Mouse (Mus musculus) liver, embryonic 15.5 days (tissue): Measurements from ENCODE around the gene Nhlrc4. TPM values are rescaled to one million over a fixed set of nuclear protein-coding genes. Genes with fewer than 3 reads are reported as not detected.
A peak's percentile ranks its signal among the peaks of the same experiment; 100 is the strongest.

Experiments used
- ATAC-seq: fragments of 200-750 bp; cut with Nextera tagmentation; 2 replicates; pipeline ENCODE4 v1.8.0; 2017; ENCODE audit warnings: moderate number of reproducible peaks, mild to moderate bottlenecking, moderate library complexity; ENCODE audit not compliant: insufficient read depth
- H3K27ac ChIP-seq: fragments of 300-500 bp; sonication (generic); replicated peaks from 2 replicates; pipeline ENCODE4 v1.5.1; 2015; ENCODE audit warnings: mild to moderate bottlenecking, inconsistent platforms
- H3K27me3 ChIP-seq: fragments of 300-500 bp; sonication (generic); 2 replicates; pipeline ENCODE4 v1.6.1; 2015; ENCODE audit warnings: mild to moderate bottlenecking, inconsistent platforms
- H3K36me3 ChIP-seq: fragments of 300-500 bp; sonication (generic); replicated peaks from 2 replicates; pipeline ENCODE4 v1.6.1; 2015; ENCODE audit warnings: moderate library complexity, mild to moderate bottlenecking, inconsistent platforms
- H3K4me1 ChIP-seq: fragments of 300-500 bp; sonication (generic); replicated peaks from 2 replicates; pipeline ENCODE4 v1.6.1; 2015; ENCODE audit warnings: inconsistent platforms
- H3K4me2 ChIP-seq: fragments of 300-500 bp; sonication (generic); 2 replicates; pipeline ENCODE4 v1.6.1; 2015; ENCODE audit warnings: moderate library complexity, mild to moderate bottlenecking, inconsistent platforms
- H3K4me3 ChIP-seq: fragments of 300-500 bp; sonication (generic); replicated peaks from 2 replicates; pipeline ENCODE4 v1.5.1; 2015; ENCODE audit warnings: mild to moderate bottlenecking, inconsistent platforms
- H3K9ac ChIP-seq: fragments of 300-500 bp; sonication (generic); 2 replicates; pipeline ENCODE4 v1.6.1; 2015; ENCODE audit warnings: moderate library complexity, mild to moderate bottlenecking, inconsistent platforms
- H3K9me3 ChIP-seq: fragments of 300-500 bp; sonication (generic); replicated peaks from 2 replicates; pipeline ENCODE4 v1.6.1; 2016; ENCODE audit warnings: inconsistent platforms
- WGBS: fragments of 180-500 bp; shearing (Covaris S2); methylation state at CpG from one replicate; pipeline ENCODE4 v1.1.7; 2015; ENCODE audit warnings: mixed read lengths; ENCODE audit not compliant: insufficient replicate concordance; 5-methylcytosine and 5-hydroxymethylcytosine counted together
- polyA plus RNA-seq: library from polyadenylated mRNA; unstranded; fragments of >200 nt; fragmentation: Nextera tagmentation; extraction: Ambion mirVana; gene quantifications from 2 replicates; pipeline ENCODE4 v1.2.1, GENCODE M21; 2015

Nhlrc4 gene
- polyA plus RNA-seq, 1 experiment from 2014 or later, result 6.7 TPM

DNA sequence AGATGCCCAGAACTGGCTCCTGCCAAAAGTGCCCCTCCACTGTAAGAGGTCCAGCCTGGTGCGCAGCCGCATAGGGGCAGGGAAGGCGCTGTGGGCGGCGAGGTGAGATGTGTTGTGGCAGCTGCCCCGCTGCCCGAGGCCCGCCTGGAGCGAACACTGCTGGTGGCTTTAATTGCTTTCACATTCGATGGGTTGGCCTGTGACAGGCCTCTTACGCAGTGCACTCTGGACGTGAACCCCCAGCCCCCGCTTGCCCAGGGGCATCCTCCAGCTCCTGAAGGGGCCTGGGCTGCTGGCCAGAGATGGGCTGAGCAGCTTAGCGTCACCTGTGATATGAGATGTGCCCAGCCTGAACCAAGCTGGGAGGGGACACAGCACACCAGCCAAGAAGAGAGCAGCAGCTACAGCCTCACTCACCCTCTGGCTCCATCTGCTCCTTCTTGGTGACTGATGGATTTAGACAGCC, 12.9 kb upstream of the Nhlrc4 start:
- peaks cover 33% of the 10 kb centered on the region for H3K36me3 ChIP-seq
- H3K27me3 ChIP-seq, result peaks cover 20% of the 10 kb centered on the region
- H3K4me2 ChIP-seq, result no peak overlapping the region
- H3K9me3 ChIP-seq, result no peaks in the 10 kb centered on the region
- no peak for ATAC-seq
- 87% methylated on average over 14 of the region's 14 CpGs for WGBS
- no peak overlapping the region for H3K9ac ChIP-seq
- peaks cover 40% of the 10 kb centered on the region for H3K4me1 ChIP-seq
- H3K27ac ChIP-seq, result peak overlapping the region; percentile 10; the same call in 1 of the 2 replicates
- no peak overlapping the region for H3K4me3 ChIP-seq

DNA sequence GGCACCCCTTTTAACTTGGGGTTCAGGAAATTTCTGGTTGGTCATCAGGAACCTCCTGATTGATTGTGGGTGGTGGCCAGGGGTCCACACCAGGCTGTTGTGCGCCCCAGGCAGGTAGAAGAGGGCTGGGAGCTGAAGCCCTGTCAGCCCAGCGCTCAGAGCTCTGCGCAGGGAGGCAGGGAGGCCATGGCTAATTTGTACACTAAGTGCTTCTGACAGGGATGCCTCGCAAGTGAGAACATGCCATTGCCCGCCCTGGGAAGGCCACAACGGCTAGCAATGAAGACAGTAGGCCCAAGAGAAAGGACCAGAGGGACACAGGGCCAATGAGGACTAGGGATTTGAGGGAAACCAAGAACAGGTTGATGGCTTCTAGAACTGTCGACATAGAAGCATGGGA, 11.9 kb upstream of the Nhlrc4 start:
- Histone ChIP-seq H3K27ac (peak overlapping the region; percentile 11), H3K27me3 (peaks cover 30% of the 10 kb centered on the region), H3K9me3 (no peaks in the 10 kb centered on the region), H3K4me3 (no peak overlapping the region), H3K4me2 (no peak overlapping the region), H3K4me1 (peaks cover 40% of the 10 kb centered on the region), H3K9ac (no peak overlapping the region), H3K36me3 (peaks cover 29% of the 10 kb centered on the region)
- 82% methylated on average over 7 of the region's 7 CpGs for WGBS
- ATAC-seq, result no peak

DNA sequence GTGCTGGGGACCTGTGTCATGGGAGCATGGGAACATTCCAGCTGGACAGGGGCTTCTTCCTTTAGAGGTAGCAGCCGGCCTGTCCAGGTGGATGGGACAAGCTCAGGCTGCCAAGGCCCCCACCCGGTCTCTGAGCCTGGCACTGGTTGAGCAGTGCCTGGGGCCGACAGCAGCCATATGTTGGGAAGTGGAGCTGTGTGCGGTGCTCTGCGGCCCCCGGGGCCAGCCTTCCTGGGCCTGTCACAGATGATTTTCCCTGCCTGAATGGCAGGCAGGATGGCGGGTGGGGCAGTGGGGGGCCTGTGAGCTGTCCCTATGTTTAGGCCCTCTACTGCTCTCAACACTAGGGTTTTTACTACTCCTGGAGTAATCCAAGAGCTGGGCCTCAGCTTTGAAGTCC, 11.4 kb upstream of the Nhlrc4 start:
- WGBS, result 79% methylated on average over 7 of the region's 7 CpGs
- no peak for ATAC-seq
- Histone ChIP-seq H3K4me2 (no peak overlapping the region), H3K4me3 (no peak overlapping the region), H3K4me1 (peaks cover 41% of the 10 kb centered on the region), H3K27ac (0 out of 2 replicates have a peak overlapping the region, but pooled peaks have one; percentile 11), H3K9me3 (no peaks in the 10 kb centered on the region), H3K36me3 (peaks cover 29% of the 10 kb centered on the region), H3K9ac (no peak overlapping the region), H3K27me3 (peaks cover 35% of the 10 kb centered on the region)

DNA sequence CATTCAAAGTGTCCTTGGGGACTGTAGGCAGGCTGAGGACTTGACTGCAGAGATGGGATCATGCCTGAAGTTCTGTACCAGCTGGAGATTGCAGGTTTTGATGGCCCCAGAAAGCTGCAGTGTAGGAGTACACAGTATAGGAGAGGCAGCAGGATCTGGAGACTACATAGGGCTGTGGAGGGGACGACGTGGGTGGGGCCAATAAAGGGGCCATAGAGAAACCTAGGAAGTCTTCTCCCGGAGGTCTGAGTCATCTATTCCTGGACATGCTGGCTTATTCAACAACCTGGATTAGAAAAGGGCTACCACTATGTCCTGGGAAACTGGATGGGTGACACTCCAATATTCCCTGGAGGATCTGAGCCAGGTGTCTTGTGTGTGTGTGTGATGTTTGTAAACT, 11.0 kb upstream of the Nhlrc4 start:
- WGBS, result 59% methylated on average over 3 of the region's 3 CpGs
- no peak overlapping the region for H3K9ac ChIP-seq
- no peak overlapping the region for H3K4me3 ChIP-seq

DNA sequence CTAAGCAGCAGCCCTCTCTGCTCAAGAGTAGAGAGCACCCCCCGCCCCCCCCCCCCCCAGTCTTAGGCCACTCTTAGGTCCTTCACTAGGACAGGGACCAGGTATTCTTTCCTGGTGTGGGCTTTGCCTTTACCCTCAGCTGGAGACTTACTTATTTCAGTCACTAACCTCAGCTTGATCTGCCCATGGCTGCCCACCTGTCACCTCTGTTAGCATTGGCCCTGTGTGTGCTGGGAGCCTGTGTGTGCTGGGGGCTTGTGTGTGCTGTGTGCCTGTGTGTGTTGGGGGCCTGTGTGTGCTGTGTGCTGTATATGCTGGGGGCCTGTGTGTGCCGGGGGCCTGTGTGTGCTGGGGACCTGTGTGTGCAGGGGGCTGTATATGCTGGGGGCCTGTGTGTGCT, 9.9 kb upstream of the Nhlrc4 start:
- H3K4me3 ChIP-seq, result no peak overlapping the region
- 71% methylated on average over 2 of the region's 2 CpGs for WGBS
- ATAC-seq, result no peak
- peaks cover 50% of the 10 kb centered on the region for H3K27me3 ChIP-seq
- H3K9ac ChIP-seq, result no peak overlapping the region
- H3K4me1 ChIP-seq, result peaks cover 40% of the 10 kb centered on the region
- no peak overlapping the region for H3K27ac ChIP-seq
- peaks cover 19% of the 10 kb centered on the region for H3K36me3 ChIP-seq
- H3K9me3 ChIP-seq, result no peaks in the 10 kb centered on the region
- H3K4me2 ChIP-seq, result no peak overlapping the region

More for the DNA sequence above, 11.0 kb upstream of the Nhlrc4 start:
- no peak for ATAC-seq
- H3K4me2 ChIP-seq, result no peak overlapping the region
- H3K36me3 ChIP-seq, result peaks cover 29% of the 10 kb centered on the region
- H3K27me3 ChIP-seq, result peaks cover 39% of the 10 kb centered on the region
- H3K4me1 ChIP-seq, result peaks cover 41% of the 10 kb centered on the region
- no peaks in the 10 kb centered on the region for H3K9me3 ChIP-seq
- no peak overlapping the region for H3K27ac ChIP-seq

DNA sequence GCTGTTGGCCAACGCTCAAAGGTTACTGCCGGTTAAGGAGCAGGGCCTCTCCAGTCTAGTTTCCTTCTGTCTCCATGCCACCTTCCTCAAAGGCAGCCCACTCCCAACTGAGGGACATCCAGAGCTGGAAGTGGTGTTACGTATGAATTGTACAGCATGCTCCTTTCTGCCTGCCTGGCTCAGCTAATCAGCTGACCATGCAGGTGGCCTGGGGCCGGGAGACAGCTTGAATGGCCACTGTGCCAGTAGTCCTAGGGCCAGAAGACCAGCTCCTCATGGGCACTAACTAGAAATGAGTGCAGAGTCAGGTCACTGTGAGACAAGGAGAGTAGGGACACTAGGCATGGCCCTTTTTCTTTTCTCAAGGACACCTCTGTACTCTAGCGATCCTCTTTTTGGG, 8.4 kb upstream of the Nhlrc4 start:
- Histone ChIP-seq H3K9me3 (no peaks in the 10 kb centered on the region), H3K9ac (no peak overlapping the region), H3K4me2 (no peak overlapping the region), H3K4me1 (peaks cover 39% of the 10 kb centered on the region), H3K27me3 (peaks cover 59% of the 10 kb centered on the region), H3K36me3 (peaks cover 4% of the 10 kb centered on the region; the same call in 1 of the 2 replicates), H3K4me3 (no peak overlapping the region), H3K27ac (no peak overlapping the region)
- 75% methylated on average over 5 of the region's 5 CpGs for WGBS
- ATAC-seq, result no peak

DNA sequence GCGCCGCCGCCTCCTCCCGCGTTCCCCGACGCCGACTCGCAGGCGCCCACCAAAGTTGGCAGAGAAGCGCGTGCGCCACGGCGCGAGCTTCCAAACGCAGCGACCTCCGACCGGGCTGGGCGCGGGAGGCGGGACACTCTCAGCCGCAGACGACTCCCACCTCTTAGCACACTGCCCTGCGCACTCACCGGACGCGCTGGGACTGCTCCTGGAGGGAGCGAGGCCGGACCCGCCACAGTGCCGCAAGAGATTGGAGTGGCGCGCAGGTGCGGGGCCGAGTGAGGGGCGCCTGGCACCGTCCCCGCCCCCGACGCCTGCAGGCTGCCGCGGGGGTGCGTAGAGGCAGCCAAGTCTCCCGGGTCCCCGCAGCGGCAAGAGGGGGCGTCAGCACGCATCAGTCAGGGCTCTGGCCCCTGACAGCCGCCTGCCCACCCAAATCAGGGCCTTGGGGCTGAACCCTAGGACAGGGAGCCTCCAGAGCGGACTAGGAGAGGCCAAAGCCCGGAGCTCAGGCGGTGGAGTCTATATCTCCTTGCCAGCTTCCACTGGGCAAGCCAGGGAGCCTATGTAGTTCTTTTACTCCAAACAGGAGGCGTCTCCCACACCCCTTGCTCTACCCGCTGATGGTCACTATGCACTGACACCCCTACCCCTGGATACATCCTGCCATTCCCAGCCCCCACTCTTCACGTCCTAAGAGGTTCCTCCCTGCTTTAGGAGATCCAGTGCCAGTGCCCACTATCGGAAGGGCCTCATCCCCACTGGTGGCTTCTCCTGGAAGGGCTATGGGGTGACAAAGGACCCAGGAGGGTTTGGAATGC, 7.3 kb upstream of the Nhlrc4 start, which contains the start of gene A930017K11Rik:
A930017K11Rik (minus strand) TSS at position 763 of the 821 bp plus-strand sequence.
- WGBS, result 2% methylated on average over 58 of the region's 58 CpGs
- no peaks in the 10 kb centered on the region for H3K36me3 ChIP-seq
- peak within 1 kb of the TSS; percentile 49 for H3K4me3 ChIP-seq
- peak within 1 kb of the TSS; percentile 25; the same call in 1 of the 2 replicates for H3K9ac ChIP-seq
- no peak within 1 kb of the TSS for H3K27ac ChIP-seq
- no peaks in the 10 kb centered on the region for H3K9me3 ChIP-seq
- peak within 1 kb of the TSS; percentile 74 for H3K4me2 ChIP-seq
- peaks cover 50% of the 10 kb centered on the region for H3K4me1 ChIP-seq
- peaks cover 59% of the 10 kb centered on the region for H3K27me3 ChIP-seq
- ATAC-seq, result no peak

DNA sequence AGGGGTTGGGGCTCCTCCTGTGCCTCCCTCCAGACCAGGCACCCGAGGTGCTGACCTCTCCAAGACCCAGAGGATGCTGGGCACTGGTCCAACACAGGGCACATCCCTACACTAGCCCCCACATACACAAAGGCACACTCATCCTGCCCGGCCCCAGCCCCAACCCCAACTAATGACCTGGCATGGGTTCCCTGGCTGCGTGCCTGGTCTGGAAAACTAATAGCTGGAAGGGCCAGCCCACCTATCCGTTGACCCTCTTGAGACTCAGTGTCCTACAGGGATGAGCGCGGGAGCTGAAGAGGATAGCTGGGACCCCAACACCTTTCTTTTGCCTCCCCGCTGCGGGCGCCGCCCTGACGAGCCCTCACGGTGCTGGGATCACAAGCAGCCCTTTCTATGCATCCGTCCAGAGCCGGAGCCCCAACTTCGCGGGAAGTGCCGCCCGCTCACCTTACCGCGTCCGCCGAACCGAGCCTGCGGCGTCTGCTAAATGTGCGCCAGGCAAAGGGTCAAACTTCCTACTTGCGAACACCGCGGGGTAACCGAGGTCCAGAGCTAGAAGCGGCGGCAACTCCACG, 6.6 kb upstream of the Nhlrc4 start:
- peak overlapping the region; percentile 74 for H3K4me2 ChIP-seq
- peaks cover 59% of the 10 kb centered on the region for H3K27me3 ChIP-seq
- H3K9me3 ChIP-seq, result no peaks in the 10 kb centered on the region
- peaks cover 56% of the 10 kb centered on the region for H3K4me1 ChIP-seq
- ATAC-seq, result no peak
- H3K9ac ChIP-seq, result peak overlapping the region; percentile 25; the same call in 1 of the 2 replicates
- WGBS, result 2% methylated on average over 33 of the region's 33 CpGs
- H3K36me3 ChIP-seq, result no peaks in the 10 kb centered on the region
- no peak overlapping the region for H3K27ac ChIP-seq
- H3K4me3 ChIP-seq, result peak overlapping the region; percentile 49

DNA sequence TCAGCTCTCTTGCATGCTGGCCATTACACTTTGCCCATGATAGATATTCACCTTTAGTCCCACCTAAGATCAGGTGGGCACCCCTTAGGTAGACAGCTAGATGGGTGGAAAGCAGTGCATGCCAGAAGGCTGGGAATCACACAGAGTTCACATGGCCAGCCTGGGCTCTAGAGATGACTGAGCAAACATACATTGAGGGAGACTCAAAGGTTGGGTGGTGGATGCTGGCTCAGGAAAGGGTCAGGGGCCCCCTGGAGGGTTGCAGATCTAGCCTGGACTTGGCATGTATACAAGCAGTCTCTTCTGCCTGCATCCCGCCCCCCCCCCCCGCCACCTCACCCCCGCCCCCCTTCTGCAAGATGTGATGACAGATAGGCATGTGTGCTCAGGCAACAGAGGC, 5.9 kb upstream of the Nhlrc4 start:
- no peak for ATAC-seq
- peaks cover 59% of the 10 kb centered on the region for H3K27me3 ChIP-seq
- no peak overlapping the region for H3K9ac ChIP-seq
- whole genome bisulfite sequencing, result 0% methylated on average over 3 of the region's 3 CpGs
- H3K4me1 ChIP-seq, result peaks cover 57% of the 10 kb centered on the region
- H3K9me3 ChIP-seq, result no peaks in the 10 kb centered on the region
- H3K4me2 ChIP-seq, result peak overlapping the region; percentile 74
- no peak overlapping the region for H3K27ac ChIP-seq
- H3K4me3 ChIP-seq, result peak overlapping the region; percentile 49; the same call in 1 of the 2 replicates
- H3K36me3 ChIP-seq, result no peaks in the 10 kb centered on the region

DNA sequence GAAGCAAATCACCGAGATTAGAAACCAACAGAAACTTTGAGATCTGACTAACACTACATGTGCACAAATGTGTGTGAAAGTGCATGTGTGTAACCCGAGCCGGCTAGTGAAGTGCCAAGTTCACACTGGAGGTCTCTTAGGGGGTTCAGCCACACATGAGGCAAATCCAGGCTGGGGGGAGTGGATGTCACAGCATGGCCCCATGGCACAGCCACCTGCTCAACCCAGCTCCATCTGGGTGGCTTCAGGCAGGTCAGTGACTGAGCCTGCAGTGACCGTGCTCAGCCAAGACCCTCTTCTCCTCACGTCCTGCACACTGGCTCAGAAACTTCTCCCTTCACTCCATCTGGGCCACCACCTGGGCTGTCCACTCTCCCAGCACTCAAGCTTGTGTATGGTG, 5.2 kb upstream of the Nhlrc4 start:
- Histone ChIP-seq H3K27ac (no peak overlapping the region), H3K36me3 (no peaks in the 10 kb centered on the region), H3K9ac (no peak overlapping the region), H3K4me3 (no peak overlapping the region), H3K4me2 (no peak overlapping the region), H3K4me1 (peaks cover 64% of the 10 kb centered on the region), H3K27me3 (peaks cover 59% of the 10 kb centered on the region), H3K9me3 (no peaks in the 10 kb centered on the region)
- WGBS, result 75% methylated on average over 5 of the region's 5 CpGs
- no peak for ATAC-seq

DNA sequence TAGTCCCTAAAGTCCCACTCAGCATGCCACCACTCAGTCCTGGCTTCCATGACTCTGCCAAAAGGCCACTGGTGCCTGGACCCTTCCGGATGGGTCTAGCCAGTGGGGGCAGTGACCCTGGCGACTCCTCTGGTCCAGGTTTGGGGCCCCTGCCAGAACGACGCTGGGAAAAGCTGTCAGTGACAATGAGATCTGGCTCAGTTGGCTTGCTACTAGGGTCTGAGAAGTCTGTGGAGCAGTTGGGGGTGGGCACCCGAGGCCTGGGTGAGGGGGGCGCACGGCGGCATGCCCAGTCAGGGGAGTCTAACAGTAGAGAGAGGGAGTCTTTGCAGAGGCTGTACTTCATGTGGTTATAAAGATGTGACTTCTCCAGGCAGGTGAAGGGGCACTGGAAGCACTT, 3.3 kb upstream of the Nhlrc4 start:
- Histone ChIP-seq H3K4me3 (no peak overlapping the region), H3K27ac (peak overlapping the region; percentile 99), H3K4me2 (peak overlapping the region; percentile 79; the same call in 1 of the 2 replicates), H3K9ac (peak overlapping the region; percentile 69), H3K4me1 (peaks cover 83% of the 10 kb centered on the region), H3K9me3 (no peaks in the 10 kb centered on the region), H3K27me3 (peaks cover 43% of the 10 kb centered on the region), H3K36me3 (no peaks in the 10 kb centered on the region)
- WGBS, result 73% methylated on average over 8 of the region's 8 CpGs
- ATAC-seq, result no peak
